Mouse (Mus musculus) forebrain, postnatal 0 days (tissue): ENCODE data around the gene Zfr2. TPM values are rescaled to one million over a fixed set of nuclear protein-coding genes. Genes with fewer than 3 reads are reported as not detected.
"Not testable (repeated sequence)": the region's sequence is repeated elsewhere in the genome, so short reads cannot be mapped to it uniquely, and the experiment has no call there.

Experiments
- ATAC-seq: fragments of 200-750 bp; cut with Nextera tagmentation; 2 replicates; pipeline ENCODE4 v1.8.0; 2017; ENCODE audit warnings: mild to moderate bottlenecking, moderate library complexity
- DNase-seq: peaks from one replicate; pipeline ENCODE4 v3.0.0-alpha.2; 2015
- H3K27ac ChIP-seq: fragments of 300-500 bp; sonication (generic); 2 replicates; pipeline ENCODE4 v1.5.1; 2014; ENCODE audit warnings: low read depth, mild to moderate bottlenecking, antibody characterized with exemption, low read length, moderate library complexity, mixed read lengths
- H3K27me3 ChIP-seq: fragments of 300-500 bp; sonication (generic); 2 replicates; pipeline ENCODE4 v1.6.1; 2014; ENCODE audit warnings: mild to moderate bottlenecking, low read length, mixed read lengths; ENCODE audit not compliant: insufficient read depth
- H3K36me3 ChIP-seq: fragments of 300-500 bp; sonication (generic); 2 replicates; pipeline ENCODE4 v1.6.1; 2014; ENCODE audit warnings: mild to moderate bottlenecking, moderate library complexity; ENCODE audit not compliant: insufficient read depth
- H3K4me1 ChIP-seq: fragments of 300-500 bp; sonication (generic); 2 replicates; pipeline ENCODE4 v1.6.1; 2014; ENCODE audit warnings: antibody characterized with exemption; ENCODE audit not compliant: insufficient read depth
- H3K4me2 ChIP-seq: fragments of 300-500 bp; sonication (generic); 2 replicates; pipeline ENCODE4 v1.6.1; 2014; ENCODE audit warnings: low read depth, mild to moderate bottlenecking, moderate library complexity
- H3K4me3 ChIP-seq: fragments of 300-500 bp; sonication (generic); 2 replicates; pipeline ENCODE4 v1.5.1; 2014; ENCODE audit warnings: low read depth, low read length, mixed read lengths
- H3K9ac ChIP-seq: fragments of 300-500 bp; sonication (generic); 2 replicates; pipeline ENCODE4 v1.6.1; 2014; ENCODE audit warnings: mild to moderate bottlenecking
- H3K9me3 ChIP-seq: fragments of 300-500 bp; sonication (generic); 2 replicates; pipeline ENCODE4 v1.6.1; 2016; ENCODE audit warnings: low read length
- CTCF ChIP-seq: sonication (generic); IDR thresholded peaks from 2 replicates; pipeline ENCODE4 v1.5.1; 2016; ENCODE audit warnings: antibody characterized with exemption, control low read depth, low read depth
- WGBS: fragments of 180-500 bp; shearing (Covaris S2); extraction: QIAGEN DNeasy Blood & Tissue Kit; methylation state at CpG from one replicate; pipeline ENCODE4 v1.1.7; 2014; 5-methylcytosine and 5-hydroxymethylcytosine counted together
- polyA plus RNA-seq: library from polyadenylated mRNA; unstranded; fragments of >200 nt; fragmentation: Nextera tagmentation; extraction: Ambion mirVana; gene quantifications from 2 replicates; pipeline ENCODE4 v1.2.1, GENCODE M21; 2015
- total RNA-seq: library from RNA; depleted of rRNA; stranded (reverse); fragments of >200 nt; gene quantifications from 2 replicates; pipeline ENCODE4 v1.2.3, GENCODE M21; 2014

Gene Zfr2
- total and polyA plus RNA-seq, 2 experiments from 2014 or later, result 18.7 to 52.1 TPM

DNA sequence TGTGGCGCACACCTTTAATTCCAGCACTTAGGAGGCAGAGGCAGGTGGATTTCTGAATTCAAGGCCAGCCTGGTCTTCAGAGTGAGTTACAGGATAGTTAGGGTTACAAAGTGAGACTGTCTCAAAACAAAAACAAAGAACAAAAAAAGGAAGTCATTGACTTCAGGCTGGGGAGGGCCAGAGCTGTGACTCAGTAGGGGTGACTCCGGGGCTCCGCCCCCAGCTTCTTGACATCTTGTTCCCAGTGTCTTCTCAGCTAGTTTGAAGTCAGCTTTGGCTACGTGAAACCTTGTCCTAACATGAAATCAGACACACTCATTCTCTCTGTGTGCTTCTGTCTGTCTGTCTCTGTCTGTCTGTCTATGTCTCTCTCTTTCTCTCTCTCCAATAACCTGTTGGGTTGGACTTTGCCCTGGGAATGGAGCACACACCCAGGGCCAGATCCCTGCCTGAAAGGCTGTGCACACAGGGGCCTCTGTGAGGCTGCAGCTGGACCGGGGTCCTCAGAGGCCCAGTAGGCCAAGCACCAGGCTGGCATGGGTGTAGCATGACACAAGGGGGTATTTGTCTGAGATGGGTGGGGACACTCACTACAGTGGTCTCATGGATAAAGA is 11.4 kb upstream of the Zfr2 start:
- Histone ChIP-seq H3K9me3 (no peaks in the 10 kb centered on the region), H3K4me2 (no peak overlapping the region), H3K36me3 (peaks cover 62% of the 10 kb centered on the region), H3K9ac (no peak overlapping the region), H3K27ac (no peak overlapping the region), H3K27me3 (no peaks in the 10 kb centered on the region), H3K4me1 (no peaks in the 10 kb centered on the region), H3K4me3 (no peak overlapping the region)
- DNase-seq, result no peak
- ATAC-seq, result no peak
- 89% methylated on average over 5 of the region's 5 CpGs for WGBS
- TF ChIP-seq CTCF, result no peak

DNA sequence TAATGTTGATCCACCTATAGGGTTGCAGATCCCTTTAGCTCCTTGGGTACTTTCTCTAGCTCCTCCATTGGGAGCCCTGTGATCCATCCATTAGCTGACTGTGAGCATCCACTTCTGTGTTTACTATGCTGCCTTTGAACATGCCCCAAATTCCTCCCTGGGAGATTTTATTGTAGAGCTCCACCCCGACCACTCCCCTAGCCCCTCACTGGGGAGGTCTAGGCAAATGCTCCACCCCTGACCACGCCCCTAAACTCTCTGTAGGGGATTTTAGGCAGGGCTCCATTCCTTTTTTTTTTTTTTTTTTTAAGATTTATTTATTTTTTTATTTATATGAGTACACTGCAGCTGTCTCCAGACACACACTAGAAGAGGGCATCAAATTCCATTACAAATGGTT is 9.2 kb upstream of the Zfr2 start:
- DNase-seq, ATAC-seq, H3K9ac ChIP-seq, H3K4me2 ChIP-seq, H3K27me3 ChIP-seq, H3K27ac ChIP-seq, H3K4me1 ChIP-seq, H3K9me3 ChIP-seq, H3K4me3 ChIP-seq: not testable (repeated sequence)
- WGBS, result 63% methylated on average over 2 of the region's 2 CpGs
- peaks cover 54% of the 10 kb centered on the region for H3K36me3 ChIP-seq

- H3K4me1 ChIP-seq, result peaks cover 17% of the 10 kb centered on the region
- H3K9me3 ChIP-seq, result no peaks in the 10 kb centered on the region
- no peak for TF ChIP-seq CTCF
- peak overlapping the region; percentile 98 for H3K27ac ChIP-seq
- H3K27me3 ChIP-seq, result no peaks in the 10 kb centered on the region
- DNase-seq (peak; percentile 69), ATAC-seq (peak; percentile 49)
- H3K4me3 ChIP-seq, result peak overlapping the region; percentile 78
- 0 out of 2 replicates have a peak, but pooled peaks cover 4% of the 10 kb centered on the region for H3K36me3 ChIP-seq
- 7% methylated on average over 20 of the region's 20 CpGs for WGBS
- peak overlapping the region; percentile 72 for H3K4me2 ChIP-seq
- peak overlapping the region; percentile 99 for H3K9ac ChIP-seq
These were observed 3.1 kb upstream of the Zfr2 start for GRCm38 (mm10) chr10:81229735-81230437.

GRCm38 (mm10) chr10:81230438-81231332 is 2.3 kb upstream of the Zfr2 start, which contains the start of gene Atcay:
Gene Atcay (minus strand): TSS chr10:81230833.
- H3K4me1 ChIP-seq, result peaks cover 17% of the 10 kb centered on the region
- peak; percentile 95 for ATAC-seq
- H3K27ac ChIP-seq, result peak within 1 kb of the TSS; percentile 98
- H3K4me3 ChIP-seq, result peak within 1 kb of the TSS; percentile 78
- 3% methylated on average over 27 of the region's 27 CpGs for WGBS
- H3K9me3 ChIP-seq, result no peaks in the 10 kb centered on the region
- DNase-seq, result peak; percentile 91
- 0 out of 2 replicates have a peak, but pooled peaks cover 3% of the 10 kb centered on the region for H3K36me3 ChIP-seq
- no peaks in the 10 kb centered on the region for H3K27me3 ChIP-seq
- peak within 1 kb of the TSS; percentile 72 for H3K4me2 ChIP-seq
- TF ChIP-seq CTCF, result peak; percentile 80
- peak within 1 kb of the TSS; percentile 99 for H3K9ac ChIP-seq

- Histone ChIP-seq H3K4me1 (peaks cover 17% of the 10 kb centered on the region), H3K4me2 (peak overlapping the region; percentile 72), H3K36me3 (no peaks in the 10 kb centered on the region), H3K4me3 (peak overlapping the region; percentile 78), H3K27ac (peak overlapping the region; percentile 98), H3K9ac (peak overlapping the region; percentile 99; the same call in 1 of the 2 replicates), H3K27me3 (no peaks in the 10 kb centered on the region), H3K9me3 (no peaks in the 10 kb centered on the region)
- DNase-seq (no peak), ATAC-seq (no peak)
- TF ChIP-seq CTCF, result no peak
- 46% methylated on average over 7 of the region's 7 CpGs for WGBS
These were observed 1.5 kb upstream of the Zfr2 start for GRCm38 (mm10) chr10:81231436-81231835.

GRCm38 (mm10) chr10:81233226-81233585 is 251 bp downstream of the Zfr2 start:
- ATAC-seq, result peak; percentile 21
- Histone ChIP-seq H3K4me2 (peak overlapping the region; percentile 73), H3K4me1 (peaks cover 17% of the 10 kb centered on the region), H3K9me3 (no peaks in the 10 kb centered on the region), H3K4me3 (peak overlapping the region; percentile 72), H3K36me3 (0 out of 2 replicates have a peak, but pooled peaks cover 4% of the 10 kb centered on the region), H3K27ac (peak overlapping the region; percentile 62), H3K27me3 (no peaks in the 10 kb centered on the region), H3K9ac (peak overlapping the region; percentile 81)
- TF ChIP-seq CTCF, result no peak
- 4% methylated on average over 21 of the region's 28 CpGs for WGBS
- no peak for DNase-seq
